28 mouse cellular contexts compared by ENCODE assay signal in genomic region chr7:44349043-44349442, GRCm38 (mm10). TPM values are rescaled to one million over a fixed set of nuclear protein-coding genes. Genes with fewer than 3 reads are reported as not detected.
DNase-seq lines count a peak whose midpoint lies in the region.
"Had no signal": no experiment of that assay in that cellular context is flagged by ENCODE, and none has a peak within 500 bp of the region (broad histone marks: within the 10 kb centered on the region; RNA-seq: fewer than 3 reads in every experiment).

No protein-coding gene starts in this region.

- H3K27ac ChIP-seq in limb, embryonic 10.5 days = no peak overlapping the region
- H3K27ac ChIP-seq: embryonic facial prominence, embryonic 10.5 days; embryonic facial prominence, embryonic 15.5 days; forebrain, embryonic 13.5 days; hindbrain, embryonic 12.5 days; hindbrain, postnatal 0 days; intestine, embryonic 15.5 days; left cerebral cortex, adult 2 months; limb, embryonic 13.5 days; liver, embryonic 12.5 days; midbrain, embryonic 12.5 days had no signal

- H3K4me3 ChIP-seq in limb, embryonic 10.5 days = no peak overlapping the region
- H3K4me3 ChIP-seq: embryonic facial prominence, embryonic 10.5 days; embryonic facial prominence, embryonic 15.5 days; forebrain, embryonic 13.5 days; hindbrain, embryonic 12.5 days; intestine, embryonic 15.5 days; left cerebral cortex, adult 2 months; limb, embryonic 13.5 days; liver, embryonic 12.5 days; midbrain, embryonic 12.5 days had no signal

- H3K27me3 ChIP-seq in limb, embryonic 10.5 days (ENCODE audit: low read depth, poor library complexity, severe bottlenecking) = peaks cover 96% of the 10 kb centered on the region

- WGBS in limb, embryonic 10.5 days = 16% methylated on average over 3 of the region's 3 CpGs

- H3K9me3 ChIP-seq in limb, embryonic 10.5 days (replicated peaks) = no peaks in the 10 kb centered on the region
- H3K9me3 ChIP-seq: embryonic facial prominence, embryonic 10.5 days; embryonic facial prominence, embryonic 15.5 days; forebrain, embryonic 13.5 days; hindbrain, embryonic 12.5 days; intestine, embryonic 15.5 days; limb, embryonic 13.5 days; liver, embryonic 12.5 days; midbrain, embryonic 12.5 days had no signal

- no peaks in the 10 kb centered on the region for H3K36me3 ChIP-seq in limb, embryonic 10.5 days
- H3K36me3 ChIP-seq: embryonic facial prominence, embryonic 10.5 days; embryonic facial prominence, embryonic 15.5 days; intestine, embryonic 15.5 days; limb, embryonic 13.5 days; liver, embryonic 12.5 days had no signal

- DNase-seq in adrenal gland, postnatal 14 days = peak; percentile 20
- no peak for DNase-seq in adrenal gland, adult 8-10 months
- peak; percentile 37 for DNase-seq in 416B (ENCODE audit: low read depth)
- DNase-seq in ES-CJ7 (ENCODE audit: low read depth, low spot score) = peak; percentile 88
- DNase-seq in ZHBTc4 (ENCODE audit: low read depth, low spot score) = peak; percentile 91
- DNase-seq in thymus, postnatal 4 days = no peak
- DNase-seq in limb, embryonic 10.5 days (ENCODE audit: low spot score) = no peak
- DNase-seq: adrenal gland, postnatal 36 days; cerebellum, adult 2 months; gastrocnemius, postnatal 14 days; heart, adult 11 months; heart, postnatal 36 days; kidney, adult 2 months; kidney, postnatal 14 days; liver, postnatal 0 days; lung, postnatal 36 days; right cerebral cortex, postnatal 25 days; thymus, postnatal 14 days had no signal

- peaks cover 32% of the 10 kb centered on the region for H3K4me1 ChIP-seq in limb, embryonic 10.5 days

RNA-seq across cellular contexts. Expression of gene Syt3, which starts 34.9 kb away (rescaled TPM):
- 2.6 and 3.9 TPM in 2 replicates for total RNA-seq in adrenal gland, postnatal 14 days (2021)
- total RNA-seq in adrenal gland, adult 8-10 months (2022) = 10 to 100 TPM in 1 of 4 experiments, 1 to 10 TPM in 3; 4.9 to 11.1 (median 7.6) TPM
- polyA plus RNA-seq in limb, embryonic 10.5 days (2016; fragmentation: Nextera tagmentation; extraction: Ambion mirVana) = 1.1 and 1.9 TPM in 2 replicates

RNA-seq across cellular contexts. Expression of gene 1700008O03Rik, which starts 36.6 kb away (rescaled TPM):
- total RNA-seq in adrenal gland, postnatal 14 days (2021) = 0.59 and 0.71 TPM in 2 replicates
- total RNA-seq in adrenal gland, adult 8-10 months (2022) = 1 to 10 TPM in 3 of 4 experiments, under 1 TPM in 1; 0.73 to 2.2 (median 1.4) TPM
- 0.50 and 0.68 TPM in 2 replicates for polyA plus RNA-seq in limb, embryonic 10.5 days (2016; fragmentation: Nextera tagmentation; extraction: Ambion mirVana)
- total RNA-seq: gastrocnemius, postnatal 14 days had no signal

RNA-seq across cellular contexts. Expression of gene Shank1, which starts 39.0 kb away (rescaled TPM):
- total RNA-seq in adrenal gland, postnatal 14 days (2021) = 7.6 and 8.0 TPM in 2 replicates
- 10 to 100 TPM in 3 of 4 experiments, 1 to 10 TPM in 1; 9.3 to 17.6 (median 14.3) TPM for total RNA-seq in adrenal gland, adult 8-10 months (2022)
- 0.31 and 0.40 TPM in 2 replicates for polyA plus RNA-seq in limb, embryonic 10.5 days (2016; fragmentation: Nextera tagmentation; extraction: Ambion mirVana)
- polyA plus RNA-seq: liver, postnatal 0 days had no signal

RNA-seq across cellular contexts. Expression of gene Clec11a, which starts 42.3 kb away (rescaled TPM):
- total RNA-seq in adrenal gland, postnatal 14 days (2021) = 3.4 and 3.6 TPM in 2 replicates
- 1 to 10 TPM; 4.1 to 6.0 (median 5.1) TPM for total RNA-seq in adrenal gland, adult 8-10 months (2022)
- 1.1 and 1.7 TPM in 2 replicates for polyA plus RNA-seq in limb, embryonic 10.5 days (2016; fragmentation: Nextera tagmentation; extraction: Ambion mirVana)

Comparison
In these comparisons a context has a peak if more than half of its experiments do, and no peak if none do; other contexts are left out.
1. DNase-seq: peak in adrenal gland, postnatal 14 days (single experiment), 416B (single experiment), ES-CJ7 (single experiment) and ZHBTc4 (single experiment); none in adrenal gland, adult 8-10 months (single experiment), thymus, postnatal 4 days (single experiment) and limb, embryonic 10.5 days (single experiment).